Mouse (Mus musculus): ENCODE data around the gene Angptl2.

Gene Angptl2

GRCm38 (mm10) chr2:33269132-33269493, 53.2 kb downstream of the Angptl2 start:
- DNase-seq (ENCODE audit: inconsistent ontology term), result no peak

GRCm38 (mm10) chr2:33270569-33270968, 54.7 kb downstream of the Angptl2 start:
- no peak for DNase-seq (ENCODE audit: inconsistent ontology term)

GRCm38 (mm10) chr2:33271511-33271910, 55.6 kb downstream of the Angptl2 start:
- no peak for DNase-seq (ENCODE audit: inconsistent ontology term)

- DNase-seq (ENCODE audit: inconsistent ontology term), result no peak
Measured at GRCm38 (mm10) chr2:33272665-33273439, 57.0 kb downstream of the Angptl2 start.

- DNase-seq (ENCODE audit: inconsistent ontology term), result no peak
Measured at GRCm38 (mm10) chr2:33274719-33275490, 59.0 kb downstream of the Angptl2 start.

GRCm38 (mm10) chr2:33279758-33280157, 63.9 kb downstream of the Angptl2 start:
- DNase-seq (ENCODE audit: inconsistent ontology term), result no peak

GRCm38 (mm10) chr2:33280525-33280924, 64.7 kb downstream of the Angptl2 start:
- no peak for DNase-seq (ENCODE audit: inconsistent ontology term)

GRCm38 (mm10) chr2:33281807-33282206, 65.9 kb downstream of the Angptl2 start:
- no peak for DNase-seq (ENCODE audit: inconsistent ontology term)

GRCm38 (mm10) chr2:33282877-33283276, 67.0 kb downstream of the Angptl2 start:
- peak; percentile 40 for DNase-seq (ENCODE audit: inconsistent ontology term)

- DNase-seq (ENCODE audit: inconsistent ontology term), result no peak
Measured at GRCm38 (mm10) chr2:33283674-33284073, 67.8 kb downstream of the Angptl2 start.

- DNase-seq (ENCODE audit: inconsistent ontology term), result no peak
Measured at GRCm38 (mm10) chr2:33288837-33289236, 73.0 kb downstream of the Angptl2 start.

GRCm38 (mm10) chr2:33290491-33290890, 74.6 kb downstream of the Angptl2 start:
- DNase-seq (ENCODE audit: inconsistent ontology term), result no peak

- no peak for DNase-seq (ENCODE audit: inconsistent ontology term)
Measured at GRCm38 (mm10) chr2:33292057-33292456, 76.2 kb downstream of the Angptl2 start.

GRCm38 (mm10) chr2:33295115-33295514, 79.2 kb downstream of the Angptl2 start:
- no peak for DNase-seq (ENCODE audit: inconsistent ontology term)
